In the genomic region with DNA sequence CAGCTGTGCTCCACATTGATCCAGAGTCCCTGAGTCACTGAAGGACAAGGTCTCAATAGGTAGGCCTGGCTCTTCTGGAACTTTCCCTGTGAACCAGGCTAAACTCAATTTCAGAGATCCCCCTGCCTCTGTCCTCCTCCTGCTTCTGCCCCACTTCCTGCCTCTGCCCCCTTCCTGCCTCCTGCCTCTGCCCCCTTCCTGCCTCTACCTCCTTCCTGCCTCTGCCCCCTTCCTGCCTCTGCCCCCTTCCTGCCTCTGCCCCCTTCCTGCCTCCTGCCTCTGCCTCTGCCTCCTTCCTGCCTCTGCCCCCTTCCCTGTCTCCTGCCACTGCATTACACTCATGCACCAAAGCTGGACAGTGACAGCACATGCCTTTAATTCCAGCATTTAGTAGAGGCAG, we compare ENCODE assay signal across 25 mouse cellular contexts. TPM values are rescaled to one million over a fixed set of nuclear protein-coding genes. Genes with fewer than 3 reads are reported as not detected.
DNase-seq lines count a peak whose midpoint lies in the region; ATAC-seq and TF ChIP-seq lines count a peak whose summit lies in the region.
"Had no signal": no experiment of that assay in that cellular context is flagged by ENCODE, and none has a peak within 500 bp of the region (broad histone marks: within the 10 kb centered on the region; RNA-seq: fewer than 3 reads in every experiment).

No protein-coding gene starts in this region.

- peaks cover 92% of the 10 kb centered on the region for H3K36me3 ChIP-seq in thymus, adult 2 months (ENCODE audit: control insufficient read depth, insufficient read depth, low read length)
- H3K36me3 ChIP-seq: embryonic facial prominence, embryonic 13.5 days; forebrain, embryonic 10.5 days; forebrain, embryonic 15.5 days; hindbrain, embryonic 15.5 days; midbrain, embryonic 13.5 days; stomach, embryonic 15.5 days had no signal

- H3K4me1 ChIP-seq in thymus, adult 2 months (replicated peaks; ENCODE audit: control insufficient read depth, insufficient read depth, low read length), result peaks cover 5% of the 10 kb centered on the region
- H3K4me1 ChIP-seq: embryonic facial prominence, embryonic 13.5 days; forebrain, embryonic 10.5 days; forebrain, embryonic 15.5 days; heart, embryonic 12.5 days; hindbrain, embryonic 15.5 days; midbrain, embryonic 13.5 days; stomach, embryonic 15.5 days had no signal

- peak; percentile 64 for ATAC-seq in CD4-positive, CD25-positive, alpha-beta regulatory T cell, adult 4 months
- ATAC-seq: forebrain, embryonic 15.5 days; lung, postnatal 0 days; midbrain, embryonic 13.5 days had no signal

- no peak for TF ChIP-seq CTCF in thymus, adult 2 months (IDR thresholded peaks at IDR 0.05; ENCODE audit: borderline replicate concordance, control insufficient read depth, extremely low read depth, insufficient read depth, low read length, poor library complexity)

- peak overlapping the region; percentile 46 for H3K27ac ChIP-seq in thymus, adult 2 months (ENCODE audit: control insufficient read depth, insufficient read depth, low read length)
- H3K27ac ChIP-seq: embryonic facial prominence, embryonic 13.5 days; forebrain, embryonic 10.5 days; forebrain, embryonic 15.5 days; heart, adult 2 months; hindbrain, embryonic 15.5 days; midbrain, embryonic 13.5 days; stomach, embryonic 15.5 days had no signal

- H3K4me3 ChIP-seq in thymus, adult 2 months (ENCODE audit: control insufficient read depth, insufficient read depth, low read length), result no peak overlapping the region
- H3K4me3 ChIP-seq: embryonic facial prominence, embryonic 13.5 days; forebrain, embryonic 10.5 days; forebrain, embryonic 15.5 days; heart, adult 2 months; heart, embryonic 12.5 days; hindbrain, embryonic 15.5 days; megakaryocyte, embryonic 14.5 days; midbrain, embryonic 13.5 days; stomach, embryonic 15.5 days had no signal

- no peak for TF ChIP-seq POLR2A in thymus, adult 2 months (IDR thresholded peaks at IDR 0.05; ENCODE audit: control insufficient read depth, extremely low read depth, insufficient read depth, low read length, poor library complexity)

- H3K27me3 ChIP-seq in thymus, adult 2 months (ENCODE audit: control insufficient read depth, insufficient read depth, low read length), result no peaks in the 10 kb centered on the region
- H3K27me3 ChIP-seq: embryonic facial prominence, embryonic 13.5 days; forebrain, embryonic 15.5 days; heart, embryonic 12.5 days; hindbrain, embryonic 15.5 days; megakaryocyte, embryonic 14.5 days; midbrain, embryonic 13.5 days; stomach, embryonic 15.5 days had no signal

- peak; percentile 30 for DNase-seq in CD4-positive helper T cell, adult 2 months (ENCODE audit: low read depth, low spot score)
- peak; percentile 62 for DNase-seq in thymus, adult 2 months
- DNase-seq in thymus, postnatal 36 days, result peak; percentile 62 to 74
- DNase-seq in left cerebral cortex, adult 9 months (ENCODE audit: low spot score in 2 of 2), result no peak
- no peak for DNase-seq in embryo, embryonic 11 days
- DNase-seq in frontal cortex, adult 2 months (ENCODE audit: extremely low spot score in 1 of 2, low spot score in 1 of 2), result no peak
- DNase-seq: adrenal gland, postnatal 25 days; cerebellum, adult 11-12 months; cerebellum, adult 9-11 months; heart, adult 2 months; heart, postnatal 4 days; kidney, adult 18-20 months; layer of hippocampus, adult 9-11 months; lung, adult 18-20 months; lung, postnatal 4 days had no signal

RNA-seq across cellular contexts. Expression of gene Zc3hav1l, which starts 10.7 kb away (rescaled TPM):
- polyA plus RNA-seq in CD4-positive, CD25-positive, alpha-beta regulatory T cell, adult 4 months (2017; shearing (Covaris generic)), result under 1 TPM; 0.38 to 0.55 TPM
- 6.6 and 7.4 TPM in 2 replicates for polyA plus RNA-seq in thymus, adult 2 months (2012; rRNA removed)
- polyA plus RNA-seq in frontal cortex, adult 2 months (2012; rRNA removed), result 4.0 and 4.2 TPM in 2 replicates

RNA-seq across cellular contexts. Expression of gene Zc3hav1, which starts 44.7 kb away (rescaled TPM):
- 100 to 1,000 TPM; 189 to 215 TPM for polyA plus RNA-seq in CD4-positive, CD25-positive, alpha-beta regulatory T cell, adult 4 months (2017; shearing (Covaris generic))
- polyA plus RNA-seq in thymus, adult 2 months (2012; rRNA removed), result 79.0 and 86.4 TPM in 2 replicates
- polyA plus RNA-seq in frontal cortex, adult 2 months (2012; rRNA removed), result 3.5 and 3.9 TPM in 2 replicates

RNA-seq across cellular contexts. Expression of gene D630045J12Rik, which starts 55.9 kb away (rescaled TPM):
- polyA plus RNA-seq in CD4-positive, CD25-positive, alpha-beta regulatory T cell, adult 4 months (2017; shearing (Covaris generic)), result under 1 TPM in 1 of 2 experiments, not detected in 1; 0.08 TPM
- polyA plus RNA-seq in thymus, adult 2 months (2012; rRNA removed), result 0.82 and 1.4 TPM in 2 replicates
- polyA plus RNA-seq in frontal cortex, adult 2 months (2012; rRNA removed), result 17.9 and 19.2 TPM in 2 replicates

Comparison
In these comparisons a context has a peak if more than half of its experiments do, and no peak if none do; other contexts are left out.
1. DNase-seq: peak in CD4-positive helper T cell, adult 2 months (single experiment), thymus, adult 2 months (single experiment) and thymus, postnatal 36 days (2 of 2); none in left cerebral cortex, adult 9 months (0 of 2), embryo, embryonic 11 days (single experiment) and frontal cortex, adult 2 months (0 of 2).
2. RNA of gene Zc3hav1, which starts 44.7 kb away (polyA plus RNA-seq): 189 to 215 TPM in CD4-positive, CD25-positive, alpha-beta regulatory T cell, adult 4 months and 79.0 to 86.4 TPM in thymus, adult 2 months; 3.5 to 3.9 TPM in frontal cortex, adult 2 months; every median in the first group is over 10 times any median in the second.